Mouse (Mus musculus) ES-E14 (cell line): ENCODE measurements around the gene Tmem132c.

ENCODE experiments used
- CHD2 ChIP-seq: IDR thresholded peaks from 2 replicates; pipeline ENCODE4 v1.6.1; 2014; ENCODE audit warnings: mild to moderate bottlenecking, low read depth, low read length, inconsistent platforms
- ZNF384 ChIP-seq: IDR thresholded peaks from 2 replicates; pipeline ENCODE4 v1.6.1; 2012; ENCODE audit warnings: low read depth, low read length, inconsistent platforms

DNA sequence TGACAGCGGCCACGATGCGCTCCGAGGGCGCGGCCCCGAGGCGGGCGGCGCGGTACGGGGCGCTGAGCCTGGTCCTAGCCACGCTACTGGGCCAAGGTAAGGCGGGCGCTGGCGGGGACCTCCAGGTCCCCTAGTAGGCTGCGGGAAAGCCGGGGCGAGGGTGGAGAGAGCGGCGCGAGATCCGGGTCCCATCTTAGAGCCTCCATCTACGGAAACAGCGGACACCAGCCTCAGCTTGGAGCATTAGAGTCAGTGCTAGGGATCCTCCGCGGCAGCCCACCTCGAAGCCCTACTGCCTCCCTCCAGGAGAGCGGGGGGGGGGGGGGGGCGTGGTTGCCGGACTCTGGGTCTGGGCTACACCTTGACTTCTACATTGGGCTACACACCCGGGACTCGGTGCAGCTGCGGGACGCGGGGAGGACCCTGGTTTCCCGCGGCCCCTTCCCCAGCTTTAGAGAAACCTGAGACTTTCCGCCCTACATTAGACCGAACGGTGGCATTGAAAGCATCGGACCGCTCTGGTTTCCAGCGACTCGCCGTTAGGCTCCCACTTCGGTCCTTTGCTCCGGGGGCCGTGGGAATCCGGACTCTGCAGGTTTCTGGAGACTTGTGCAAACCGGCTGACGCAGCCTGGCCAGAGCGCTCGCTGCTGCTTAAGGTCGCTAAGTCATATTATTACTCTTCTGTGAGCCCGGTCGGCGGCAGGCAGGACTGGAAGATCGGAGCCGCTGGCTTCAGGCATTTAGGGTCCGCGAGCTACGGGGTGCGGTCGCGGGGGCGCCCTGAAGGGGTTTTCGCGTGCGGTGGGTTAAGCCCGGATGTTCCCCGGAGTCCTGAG lies 536 bp downstream of the Tmem132c start:
- TF ChIP-seq ZNF384 (no peak), CHD2 (no peak)
